Mouse (Mus musculus) neural tube, embryonic 15.5 days (tissue): ENCODE results near the gene Bex3. TPM values are rescaled to one million over a fixed set of nuclear protein-coding genes. Genes with fewer than 3 reads are reported as not detected.
"Not testable (repeated sequence)": the region's sequence is repeated elsewhere in the genome, so short reads cannot be mapped to it uniquely, and the experiment has no call there.

Experiments used
- ATAC-seq: fragments of 200-750 bp; cut with Nextera tagmentation; 2 replicates; pipeline ENCODE4 v1.8.0; 2017; ENCODE audit warnings: mild to moderate bottlenecking, moderate TSS enrichment, moderate library complexity; ENCODE audit not compliant: low FRiP score
- H3K27ac ChIP-seq: fragments of 300-500 bp; sonication (generic); replicated peaks from 2 replicates; pipeline ENCODE4 v1.5.1; 2015; ENCODE audit warnings: mild to moderate bottlenecking, inconsistent platforms
- H3K27me3 ChIP-seq: fragments of 300-500 bp; sonication (generic); replicated peaks from 2 replicates; pipeline ENCODE4 v1.6.1; 2015; ENCODE audit warnings: inconsistent platforms
- H3K36me3 ChIP-seq: fragments of 300-500 bp; sonication (generic); 2 replicates; pipeline ENCODE4 v1.6.1; 2015; ENCODE audit warnings: inconsistent platforms
- H3K4me1 ChIP-seq: fragments of 300-500 bp; sonication (generic); 2 replicates; pipeline ENCODE4 v1.6.1; 2015; ENCODE audit warnings: inconsistent platforms
- H3K4me2 ChIP-seq: fragments of 300-500 bp; sonication (generic); 2 replicates; pipeline ENCODE4 v1.6.1; 2015; ENCODE audit warnings: inconsistent platforms, mild to moderate bottlenecking, moderate library complexity
- H3K4me3 ChIP-seq: fragments of 300-500 bp; sonication (generic); replicated peaks from 2 replicates; pipeline ENCODE4 v1.5.1; 2015; ENCODE audit warnings: mild to moderate bottlenecking, inconsistent platforms
- H3K9ac ChIP-seq: fragments of 300-500 bp; sonication (generic); replicated peaks from 2 replicates; pipeline ENCODE4 v1.6.1; 2015; ENCODE audit warnings: mild to moderate bottlenecking, inconsistent platforms
- H3K9me3 ChIP-seq: fragments of 300-500 bp; sonication (generic); replicated peaks from 2 replicates; pipeline ENCODE4 v1.6.1; 2016; ENCODE audit warnings: inconsistent platforms
- WGBS: fragments of 180-500 bp; shearing (Covaris S2); methylation state at CpG from one replicate; pipeline ENCODE4 v1.1.7; 2015; ENCODE audit warnings: mixed read lengths; 5-methylcytosine and 5-hydroxymethylcytosine counted together
- polyA plus RNA-seq: library from polyadenylated mRNA; unstranded; fragments of >200 nt; fragmentation: Nextera tagmentation; extraction: Ambion mirVana; gene quantifications from 2 replicates; pipeline ENCODE4 v1.2.1, GENCODE M21; 2015

The Bex3 gene
- 733 and 798 TPM in 2 replicates for polyA plus RNA-seq

GRCm38 (mm10) chrX:136269743-136270392 lies at the start of gene Bex3:
Bex3 (plus strand) TSS chrX:136270253.
- peak; percentile 98 for ATAC-seq
- WGBS = 33% methylated on average over 9 of the region's 30 CpGs
- Histone ChIP-seq H3K4me2 (peak within 1 kb of the TSS; percentile 58), H3K4me1 (peaks cover 12% of the 10 kb centered on the region), H3K27ac (peak within 1 kb of the TSS; percentile 81), H3K4me3 (peak within 1 kb of the TSS; percentile 45), H3K9ac (peak within 1 kb of the TSS; percentile 42; the same call in 1 of the 2 replicates)
- not testable (repeated sequence) for H3K36me3 ChIP-seq, H3K27me3 ChIP-seq, H3K9me3 ChIP-seq

GRCm38 (mm10) chrX:136223714-136224113 lies 46.3 kb upstream of the Bex3 start:
- Histone ChIP-seq H3K4me1 (no peaks in the 10 kb centered on the region), H3K27ac (no peak overlapping the region), H3K4me2 (no peak overlapping the region), H3K27me3 (no peaks in the 10 kb centered on the region), H3K9ac (no peak overlapping the region), H3K4me3 (no peak overlapping the region), H3K9me3 (no peaks in the 10 kb centered on the region), H3K36me3 (no peaks in the 10 kb centered on the region)
- 76% methylated on average over 6 of the region's 6 CpGs for WGBS
- ATAC-seq = no peak

- no peak overlapping the region for H3K4me2 ChIP-seq
- WGBS = 66% methylated on average over 5 of the region's 5 CpGs
- H3K36me3 ChIP-seq = no peaks in the 10 kb centered on the region
- H3K9me3 ChIP-seq = no peaks in the 10 kb centered on the region
- H3K9ac ChIP-seq = no peak overlapping the region
- no peaks in the 10 kb centered on the region for H3K4me1 ChIP-seq
- H3K27me3 ChIP-seq = no peaks in the 10 kb centered on the region; the same call in 1 of the 2 replicates
- H3K27ac ChIP-seq = no peak overlapping the region
- no peak for ATAC-seq
- H3K4me3 ChIP-seq = no peak overlapping the region
Measured at GRCm38 (mm10) chrX:136227768-136228167, 42.3 kb upstream of the Bex3 start.

GRCm38 (mm10) chrX:136238118-136238517 lies 31.9 kb upstream of the Bex3 start:
- no peak overlapping the region for H3K9ac ChIP-seq
- WGBS = 48% methylated on average over 3 of the region's 3 CpGs
- no peaks in the 10 kb centered on the region for H3K9me3 ChIP-seq
- H3K4me1 ChIP-seq = no peaks in the 10 kb centered on the region
- H3K4me3 ChIP-seq = no peak overlapping the region
- no peaks in the 10 kb centered on the region for H3K27me3 ChIP-seq
- no peaks in the 10 kb centered on the region for H3K36me3 ChIP-seq
- ATAC-seq = no peak
- no peak overlapping the region for H3K27ac ChIP-seq
- no peak overlapping the region for H3K4me2 ChIP-seq

- WGBS = 79% methylated on average over 2 of the region's 2 CpGs
- Histone ChIP-seq H3K9ac (no peak overlapping the region), H3K4me3 (no peak overlapping the region), H3K27me3 (no peaks in the 10 kb centered on the region), H3K27ac (no peak overlapping the region), H3K9me3 (no peaks in the 10 kb centered on the region), H3K36me3 (no peaks in the 10 kb centered on the region), H3K4me2 (no peak overlapping the region), H3K4me1 (no peaks in the 10 kb centered on the region; the same call in 1 of the 2 replicates)
- ATAC-seq = no peak
Measured at GRCm38 (mm10) chrX:136243181-136243580, 26.9 kb upstream of the Bex3 start.

- H3K36me3 ChIP-seq = no peaks in the 10 kb centered on the region
- WGBS = 25% methylated on average over 20 of the region's 20 CpGs
- peak; percentile 96 for ATAC-seq
Measured at GRCm38 (mm10) chrX:136244574-136245229, 25.4 kb upstream of the Bex3 start, which contains the start of gene Tceal9. Tceal9 (plus strand) TSS chrX:136245079.

GRCm38 (mm10) chrX:136245521-136246071 lies 24.5 kb upstream of the Bex3 start:
- Histone ChIP-seq H3K4me3 (peak overlapping the region; percentile 54), H3K27me3 (no peaks in the 10 kb centered on the region), H3K9me3 (no peaks in the 10 kb centered on the region), H3K4me2 (peak overlapping the region; percentile 52), H3K36me3 (no peaks in the 10 kb centered on the region), H3K9ac (peak overlapping the region; percentile 66), H3K27ac (peak overlapping the region; percentile 84), H3K4me1 (no peaks in the 10 kb centered on the region; the same call in 1 of the 2 replicates)
- ATAC-seq = peak; percentile 86
- 24% methylated on average over 13 of the region's 15 CpGs for WGBS

More at GRCm38 (mm10) chrX:136244574-136245229, 25.4 kb upstream of the Bex3 start, which contains the start of gene Tceal9:
- H3K4me1 ChIP-seq = no peaks in the 10 kb centered on the region; the same call in 1 of the 2 replicates
- H3K9me3 ChIP-seq = no peaks in the 10 kb centered on the region
- H3K9ac ChIP-seq = peak within 1 kb of the TSS; percentile 66
- H3K4me3 ChIP-seq = peak within 1 kb of the TSS; percentile 54
- peak within 1 kb of the TSS; percentile 84 for H3K27ac ChIP-seq
- no peaks in the 10 kb centered on the region for H3K27me3 ChIP-seq
- H3K4me2 ChIP-seq = peak within 1 kb of the TSS; percentile 52

GRCm38 (mm10) chrX:136248811-136249210 lies 21.2 kb upstream of the Bex3 start:
- H3K4me1 ChIP-seq = no peaks in the 10 kb centered on the region; the same call in 1 of the 2 replicates
- no peak overlapping the region for H3K9ac ChIP-seq
- WGBS = 58% methylated on average over 6 of the region's 6 CpGs
- H3K36me3 ChIP-seq = no peaks in the 10 kb centered on the region
- H3K4me2 ChIP-seq = no peak overlapping the region
- H3K4me3 ChIP-seq = no peak overlapping the region
- H3K9me3 ChIP-seq = no peaks in the 10 kb centered on the region
- H3K27ac ChIP-seq = no peak overlapping the region
- no peak for ATAC-seq
- no peaks in the 10 kb centered on the region for H3K27me3 ChIP-seq

- no peak overlapping the region for H3K9ac ChIP-seq
- no peak for ATAC-seq
- WGBS = 77% methylated on average over 7 of the region's 7 CpGs
- no peaks in the 10 kb centered on the region for H3K9me3 ChIP-seq
- H3K27ac ChIP-seq = no peak overlapping the region
- no peaks in the 10 kb centered on the region for H3K27me3 ChIP-seq
- H3K4me3 ChIP-seq = no peak overlapping the region
- H3K4me1 ChIP-seq = no peaks in the 10 kb centered on the region; the same call in 1 of the 2 replicates
- no peaks in the 10 kb centered on the region for H3K36me3 ChIP-seq
- H3K4me2 ChIP-seq = no peak overlapping the region
Measured at GRCm38 (mm10) chrX:136249671-136250070, 20.4 kb upstream of the Bex3 start.

GRCm38 (mm10) chrX:136252023-136252729 lies 17.9 kb upstream of the Bex3 start:
- no peaks in the 10 kb centered on the region for H3K36me3 ChIP-seq
- 63% methylated on average over 6 of the region's 6 CpGs for WGBS
- no peak overlapping the region for H3K27ac ChIP-seq
- no peak overlapping the region for H3K4me3 ChIP-seq
- no peak overlapping the region for H3K4me2 ChIP-seq
- H3K27me3 ChIP-seq = no peaks in the 10 kb centered on the region
- ATAC-seq = no peak
- H3K4me1 ChIP-seq = no peaks in the 10 kb centered on the region
- no peak overlapping the region for H3K9ac ChIP-seq
- H3K9me3 ChIP-seq = no peaks in the 10 kb centered on the region

GRCm38 (mm10) chrX:136267720-136268119 lies 2.3 kb upstream of the Bex3 start:
- Histone ChIP-seq H3K9me3 (no peaks in the 10 kb centered on the region), H3K27me3 (no peaks in the 10 kb centered on the region), H3K36me3 (no peaks in the 10 kb centered on the region), H3K4me2 (no peak overlapping the region), H3K27ac (no peak overlapping the region), H3K9ac (no peak overlapping the region), H3K4me1 (peaks cover 12% of the 10 kb centered on the region), H3K4me3 (no peak overlapping the region)
- WGBS = 64% methylated on average over 5 of the region's 5 CpGs
- no peak for ATAC-seq
